Mouse (Mus musculus): ENCODE data around the gene C3. TPM values are rescaled to one million over a fixed set of nuclear protein-coding genes. Genes with fewer than 3 reads are reported as not detected.

C3 gene
- polyA plus RNA-seq, 1 experiment from 2014 or later: 0.67 TPM

GRCm38 (mm10) chr17:57259742-57260141 is 31.8 kb upstream of the C3 start:
- Histone ChIP-seq H3K9ac (no peak overlapping the region), H3K36me3 (ENCODE audit: insufficient read depth) (peaks cover 94% of the 10 kb centered on the region), H3K9me3 (ENCODE audit: low read depth, low read length) (no peaks in the 10 kb centered on the region), H3K4me2 (no peak overlapping the region), H3K27ac (ENCODE audit: low read depth) (no peak overlapping the region), H3K27me3 (ENCODE audit: insufficient read depth, low read length) (no peaks in the 10 kb centered on the region), H3K4me3 (ENCODE audit: low read depth, low read length) (no peak overlapping the region), H3K4me1 (ENCODE audit: insufficient read depth) (no peaks in the 10 kb centered on the region)
- no peak for ATAC-seq (ENCODE audit: insufficient read depth)
- 85% methylated on average over 8 of the region's 8 CpGs for WGBS
- TF ChIP-seq CTCF (IDR thresholded peaks at IDR 0.05; ENCODE audit: low read depth): no peak
- DNase-seq: no peak

GRCm38 (mm10) chr17:57258191-57258590 is 30.3 kb upstream of the C3 start:
- no peak overlapping the region for H3K9ac ChIP-seq
- no peaks in the 10 kb centered on the region for H3K9me3 ChIP-seq (ENCODE audit: low read depth, low read length)
- no peaks in the 10 kb centered on the region for H3K27me3 ChIP-seq (ENCODE audit: insufficient read depth, low read length)
- H3K4me3 ChIP-seq (ENCODE audit: low read depth, low read length): no peak overlapping the region
- DNase-seq (no peak), ATAC-seq (ENCODE audit: insufficient read depth) (no peak)
- no peaks in the 10 kb centered on the region for H3K4me1 ChIP-seq (ENCODE audit: insufficient read depth)
- peaks cover 97% of the 10 kb centered on the region for H3K36me3 ChIP-seq (ENCODE audit: insufficient read depth)
- TF ChIP-seq CTCF (IDR thresholded peaks at IDR 0.05; ENCODE audit: low read depth): no peak
- WGBS: 83% methylated on average over 3 of the region's 3 CpGs
- no peak overlapping the region for H3K27ac ChIP-seq (ENCODE audit: low read depth)
- H3K4me2 ChIP-seq: no peak overlapping the region

DNA sequence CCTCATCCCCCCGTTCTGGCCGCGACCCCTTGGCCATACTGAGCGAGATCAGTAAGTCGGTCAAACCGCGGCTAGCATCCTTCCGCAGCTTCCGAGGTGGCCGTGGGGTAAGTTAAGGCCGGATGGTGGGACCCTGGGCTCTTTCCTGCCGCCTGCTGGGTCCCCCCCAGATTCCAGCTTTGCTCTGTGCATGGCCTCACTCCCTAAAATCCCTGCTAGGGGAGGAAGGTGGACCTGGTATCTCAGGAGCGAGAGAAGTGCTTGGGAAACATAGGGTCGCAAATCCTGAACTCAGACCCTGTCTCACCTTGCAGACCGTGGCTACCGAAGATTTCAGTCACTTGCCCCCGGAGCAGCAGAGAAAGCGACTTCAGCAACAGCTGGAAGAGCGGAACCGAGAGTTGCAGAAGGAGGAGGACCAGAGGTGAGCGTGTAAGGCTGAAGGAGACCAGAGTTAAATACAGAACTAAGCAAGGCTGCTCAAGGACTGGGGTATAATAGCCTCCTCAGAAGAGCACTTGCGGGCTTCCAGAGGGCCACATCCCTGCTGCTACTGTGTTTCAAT is 29.1 kb upstream of the C3 start:
- no peak overlapping the region for H3K4me2 ChIP-seq
- H3K9ac ChIP-seq: no peak overlapping the region
- H3K36me3 ChIP-seq (ENCODE audit: insufficient read depth): peaks cover 88% of the 10 kb centered on the region
- H3K27ac ChIP-seq (ENCODE audit: low read depth): no peak overlapping the region
- DNase-seq (no peak), ATAC-seq (ENCODE audit: insufficient read depth) (no peak)
- no peak for TF ChIP-seq CTCF (IDR thresholded peaks at IDR 0.05; ENCODE audit: low read depth)
- no peaks in the 10 kb centered on the region for H3K4me1 ChIP-seq (ENCODE audit: insufficient read depth)
- no peaks in the 10 kb centered on the region for H3K27me3 ChIP-seq (ENCODE audit: insufficient read depth, low read length)
- 97% methylated on average over 22 of the region's 22 CpGs for WGBS
- H3K9me3 ChIP-seq (ENCODE audit: low read depth, low read length): no peaks in the 10 kb centered on the region
- no peak overlapping the region for H3K4me3 ChIP-seq (ENCODE audit: low read depth, low read length)

DNA sequence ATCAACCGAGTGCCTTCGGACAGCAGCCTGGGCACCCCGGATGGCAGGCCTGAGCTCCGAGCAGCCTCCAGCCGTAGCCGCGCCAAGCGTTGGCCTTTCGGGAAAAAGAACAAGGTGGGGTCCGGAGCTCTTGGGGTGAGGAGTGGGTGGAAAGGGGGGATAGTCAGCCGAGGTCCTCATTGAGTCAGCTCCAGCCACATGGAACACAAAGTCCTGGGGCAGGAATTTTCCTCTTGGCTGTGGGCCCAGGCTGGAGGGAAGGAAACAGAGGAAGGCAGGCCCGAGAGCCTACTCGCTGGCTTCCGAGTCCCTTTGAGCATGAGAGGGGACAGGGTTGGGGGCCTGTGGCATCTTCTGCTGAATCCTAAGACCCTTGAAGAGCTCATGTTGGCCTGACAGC is 27.4 kb upstream of the C3 start:
- 85% methylated on average over 14 of the region's 14 CpGs for WGBS
- no peak for TF ChIP-seq CTCF (IDR thresholded peaks at IDR 0.05; ENCODE audit: low read depth)
- Histone ChIP-seq H3K9ac (no peak overlapping the region), H3K4me1 (ENCODE audit: insufficient read depth) (no peaks in the 10 kb centered on the region), H3K4me2 (no peak overlapping the region), H3K4me3 (ENCODE audit: low read depth, low read length) (no peak overlapping the region), H3K9me3 (ENCODE audit: low read depth, low read length) (no peaks in the 10 kb centered on the region), H3K36me3 (ENCODE audit: insufficient read depth) (peaks cover 71% of the 10 kb centered on the region), H3K27ac (ENCODE audit: low read depth) (no peak overlapping the region), H3K27me3 (ENCODE audit: insufficient read depth, low read length) (no peaks in the 10 kb centered on the region)
- DNase-seq (no peak), ATAC-seq (ENCODE audit: insufficient read depth) (no peak)

- H3K9ac ChIP-seq: no peak overlapping the region
- H3K36me3 ChIP-seq (ENCODE audit: insufficient read depth): peaks cover 51% of the 10 kb centered on the region
- H3K4me1 ChIP-seq (ENCODE audit: insufficient read depth): no peaks in the 10 kb centered on the region
- no peaks in the 10 kb centered on the region for H3K27me3 ChIP-seq (ENCODE audit: insufficient read depth, low read length)
- H3K4me3 ChIP-seq (ENCODE audit: low read depth, low read length): no peak overlapping the region
- H3K9me3 ChIP-seq (ENCODE audit: low read depth, low read length): no peaks in the 10 kb centered on the region
- DNase-seq (no peak), ATAC-seq (ENCODE audit: insufficient read depth) (no peak)
- 41% methylated on average over 6 of the region's 6 CpGs for WGBS
- no peak for TF ChIP-seq CTCF (IDR thresholded peaks at IDR 0.05; ENCODE audit: low read depth)
- H3K4me2 ChIP-seq: no peak overlapping the region
- H3K27ac ChIP-seq (ENCODE audit: low read depth): no peak overlapping the region
Measured at GRCm38 (mm10) chr17:57253306-57253705, 25.4 kb upstream of the C3 start.

DNA sequence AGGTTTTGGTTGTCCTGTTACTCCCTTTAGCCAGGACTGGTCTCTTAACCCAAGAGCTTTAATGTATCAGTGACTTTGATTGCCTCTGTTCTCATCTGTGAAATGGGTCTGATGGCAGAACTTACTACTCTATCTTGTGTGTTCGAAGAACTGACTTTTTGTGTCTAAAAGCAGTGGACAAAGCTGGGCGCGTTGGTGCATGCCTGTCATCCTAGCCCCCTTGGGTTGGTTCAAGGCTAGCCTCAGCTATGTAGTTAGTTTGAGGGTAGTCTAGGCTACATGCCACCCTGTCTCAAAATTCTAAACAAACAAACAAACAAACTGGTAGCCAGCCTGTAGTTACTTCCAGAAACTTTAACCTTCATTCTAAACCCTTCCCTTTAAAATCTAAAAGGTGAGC is 23.5 kb upstream of the C3 start:
- Histone ChIP-seq H3K4me3 (ENCODE audit: low read depth, low read length) (peak overlapping the region; percentile 77; the same call in 1 of the 2 replicates), H3K27me3 (ENCODE audit: insufficient read depth, low read length) (no peaks in the 10 kb centered on the region), H3K9me3 (ENCODE audit: low read depth, low read length) (no peaks in the 10 kb centered on the region), H3K27ac (ENCODE audit: low read depth) (no peak overlapping the region), H3K4me1 (ENCODE audit: insufficient read depth) (no peaks in the 10 kb centered on the region), H3K9ac (no peak overlapping the region), H3K36me3 (ENCODE audit: insufficient read depth) (peaks cover 35% of the 10 kb centered on the region), H3K4me2 (peak overlapping the region; percentile 85)
- ATAC-seq (ENCODE audit: insufficient read depth) (no peak), DNase-seq (no peak)
- 94% methylated on average over 3 of the region's 3 CpGs for WGBS
- no peak for TF ChIP-seq CTCF (IDR thresholded peaks at IDR 0.05; ENCODE audit: low read depth)

DNA sequence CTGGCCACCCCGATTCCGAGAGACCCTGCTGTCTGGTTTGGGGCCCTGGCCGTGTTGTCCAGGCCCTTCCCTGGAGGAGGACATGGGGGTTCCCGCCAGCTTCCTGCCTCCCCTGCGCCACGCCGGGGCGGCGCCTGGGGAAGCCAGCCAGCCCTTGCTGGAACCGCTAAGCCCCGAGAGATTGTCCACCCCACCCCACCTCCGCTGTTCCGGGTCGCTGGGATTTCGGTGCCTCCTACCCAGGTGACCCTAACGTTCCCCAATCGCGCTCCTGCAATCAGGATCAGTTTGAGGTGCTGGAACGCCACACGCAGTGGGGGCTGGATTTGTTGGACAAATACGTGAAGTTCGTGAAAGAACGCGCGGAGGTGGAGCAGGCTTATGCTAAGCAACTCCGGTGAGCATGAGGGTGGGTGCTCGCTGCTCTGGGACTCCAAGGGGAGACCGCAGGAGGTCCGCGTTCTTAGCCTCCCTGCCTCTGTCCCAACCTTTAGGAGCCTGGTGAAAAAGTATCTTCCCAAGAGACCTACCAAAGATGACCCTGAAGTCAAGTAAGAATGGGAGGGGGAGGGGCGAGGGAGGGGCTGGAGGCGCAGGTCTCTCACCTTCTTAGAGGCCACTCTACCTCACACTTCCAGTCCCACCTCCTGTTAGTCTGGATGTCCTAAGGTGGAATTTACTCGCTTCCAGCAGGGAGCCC is 22.7 kb upstream of the C3 start:
- WGBS: 2% methylated on average over 33 of the region's 33 CpGs
- ATAC-seq (ENCODE audit: insufficient read depth): no peak
- peak overlapping the region; percentile 85 for H3K4me2 ChIP-seq
- peak; percentile 57 for DNase-seq
- H3K9me3 ChIP-seq (ENCODE audit: low read depth, low read length): no peaks in the 10 kb centered on the region
- peak overlapping the region; percentile 58 for H3K27ac ChIP-seq (ENCODE audit: low read depth)
- H3K4me1 ChIP-seq (ENCODE audit: insufficient read depth): peaks cover 3% of the 10 kb centered on the region; the same call in 1 of the 2 replicates
- H3K4me3 ChIP-seq (ENCODE audit: low read depth, low read length): peak overlapping the region; percentile 77
- no peak for TF ChIP-seq CTCF (IDR thresholded peaks at IDR 0.05; ENCODE audit: low read depth)
- H3K36me3 ChIP-seq (ENCODE audit: insufficient read depth): peaks cover 26% of the 10 kb centered on the region
- H3K9ac ChIP-seq: peak overlapping the region; percentile 76
- no peaks in the 10 kb centered on the region for H3K27me3 ChIP-seq (ENCODE audit: insufficient read depth, low read length)
